Mouse (Mus musculus) liver, adult (tissue): ENCODE results near the gene Map4k5.

Experiments used
- GATA4 ChIP-seq: IDR thresholded peaks from 2 replicates; pipeline ENCODE4 v1.6.1; 2014; ENCODE audit warnings: mild to moderate bottlenecking, low read length; ENCODE audit not compliant: insufficient replicate concordance

Map4k5 gene

GRCm38 (mm10) chr12:69895046-69895445 is 2.0 kb upstream of the Map4k5 start:
- no peak for TF ChIP-seq GATA4

DNA sequence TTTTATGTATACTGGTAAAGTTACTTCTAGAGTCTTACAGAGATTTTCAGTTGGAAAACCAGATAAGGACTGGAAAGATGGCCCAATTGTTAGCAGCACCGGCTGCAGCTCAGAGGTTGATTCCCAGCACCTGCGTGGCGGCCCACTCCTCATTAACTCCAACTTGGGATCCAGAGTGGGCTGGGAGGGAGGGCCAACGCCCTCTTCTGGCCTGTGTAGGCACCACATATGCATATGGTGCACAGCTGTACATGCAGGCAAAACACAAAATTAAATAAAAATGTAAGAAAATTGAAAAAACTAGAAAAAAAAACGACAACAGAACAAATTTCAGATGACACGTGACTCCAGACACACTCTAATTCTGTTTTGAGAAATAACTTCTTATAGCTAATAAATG is 927 bp upstream of the Map4k5 start:
- TF ChIP-seq GATA4: no peak

DNA sequence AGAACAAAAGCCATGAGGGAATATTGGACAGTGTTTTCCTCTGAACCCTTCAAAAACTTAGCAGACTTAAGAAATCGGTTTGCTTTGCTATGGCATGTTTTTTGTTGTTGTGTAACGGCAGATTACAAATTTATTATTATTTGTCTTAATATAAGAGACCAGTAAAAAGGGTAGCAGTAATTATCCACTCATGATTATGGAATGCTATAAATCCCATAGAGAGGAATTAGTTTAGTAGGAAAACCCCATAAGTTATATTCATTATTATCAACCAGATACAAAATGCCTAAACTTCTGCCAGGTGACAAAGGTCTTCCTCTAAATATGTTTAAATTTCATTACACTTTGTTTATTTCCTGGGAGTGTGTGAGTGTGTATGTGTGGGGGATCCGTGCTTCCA is 1.3 kb downstream of the Map4k5 start:
- no peak for TF ChIP-seq GATA4

- no peak for TF ChIP-seq GATA4
These were observed 2.5 kb downstream of the Map4k5 start for GRCm38 (mm10) chr12:69890476-69890875.

- no peak for TF ChIP-seq GATA4
These were observed 2.9 kb downstream of the Map4k5 start for GRCm38 (mm10) chr12:69890051-69890450.

DNA sequence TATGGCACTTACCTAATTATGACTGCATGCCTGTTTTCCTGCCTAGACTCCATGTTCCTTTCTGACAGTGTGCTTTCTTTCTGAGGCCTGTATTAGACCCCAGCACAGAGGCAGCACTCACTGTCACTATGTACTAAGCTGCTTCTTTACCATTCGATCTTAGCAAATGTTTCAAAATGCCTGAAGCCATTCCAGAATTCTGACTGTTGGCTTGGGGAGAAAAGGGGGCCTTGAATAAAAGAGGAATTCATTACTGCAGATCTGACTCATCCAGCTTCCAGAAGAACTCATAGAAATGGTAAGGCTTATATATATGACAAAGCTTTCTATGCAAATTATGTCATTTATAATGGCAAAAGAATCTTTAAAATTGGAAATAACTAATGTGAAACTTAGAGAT is 4.7 kb downstream of the Map4k5 start:
- TF ChIP-seq GATA4: no peak

DNA sequence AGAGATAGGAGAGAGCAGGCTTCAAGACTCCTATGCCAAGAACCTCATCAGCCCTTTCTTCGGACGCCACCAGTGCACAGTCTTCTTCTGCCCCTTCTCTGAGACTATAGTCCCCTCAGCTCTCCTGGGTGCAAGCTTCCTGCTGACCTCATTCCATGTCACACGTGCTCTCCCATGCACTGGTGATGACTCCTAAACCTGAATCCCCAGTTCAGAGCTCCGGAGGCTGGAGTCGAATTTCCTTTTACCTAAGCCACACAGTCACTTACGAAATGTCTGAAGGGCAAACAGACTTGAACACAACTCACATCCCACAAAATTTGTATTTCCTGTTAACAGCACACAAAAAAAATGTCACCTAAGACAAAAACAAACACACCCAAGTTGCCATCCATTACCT is 5.2 kb downstream of the Map4k5 start:
- no peak for TF ChIP-seq GATA4

DNA sequence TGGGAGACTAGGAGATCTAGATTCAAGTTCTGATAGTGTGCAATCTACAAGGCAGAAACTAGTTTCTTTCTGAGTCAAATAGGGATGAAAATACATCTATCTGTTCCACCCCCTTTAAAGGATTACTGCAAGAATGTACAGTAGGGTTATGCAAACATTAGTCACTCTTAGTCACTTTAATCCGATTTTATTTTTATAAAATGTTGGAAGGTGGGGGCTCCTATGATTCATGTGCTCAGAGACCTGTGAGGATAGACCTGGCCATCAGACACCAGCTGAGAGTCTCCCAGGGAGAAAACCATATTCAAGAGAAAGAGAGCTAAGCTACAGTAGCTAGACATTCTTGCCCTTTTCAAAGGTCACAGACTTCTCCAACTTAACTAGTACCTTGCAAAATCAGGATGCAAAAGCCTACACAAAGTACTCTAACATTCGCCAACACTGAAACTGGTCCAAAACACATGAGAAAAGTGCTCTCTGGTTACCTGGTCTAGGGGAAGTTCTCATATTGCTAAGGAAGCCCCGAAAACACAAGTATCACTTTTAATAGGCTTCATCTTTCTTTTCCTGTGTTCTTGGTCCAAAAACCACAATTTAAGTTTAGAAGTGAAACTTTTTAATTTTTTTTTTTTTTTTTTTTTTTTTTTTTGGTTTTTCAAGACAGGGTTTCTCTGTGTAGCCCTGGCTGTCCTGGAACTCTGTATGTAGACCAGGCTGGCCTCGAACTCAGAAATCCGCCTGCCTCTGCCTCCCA is 7.7 kb downstream of the Map4k5 start:
- TF ChIP-seq GATA4: no peak

DNA sequence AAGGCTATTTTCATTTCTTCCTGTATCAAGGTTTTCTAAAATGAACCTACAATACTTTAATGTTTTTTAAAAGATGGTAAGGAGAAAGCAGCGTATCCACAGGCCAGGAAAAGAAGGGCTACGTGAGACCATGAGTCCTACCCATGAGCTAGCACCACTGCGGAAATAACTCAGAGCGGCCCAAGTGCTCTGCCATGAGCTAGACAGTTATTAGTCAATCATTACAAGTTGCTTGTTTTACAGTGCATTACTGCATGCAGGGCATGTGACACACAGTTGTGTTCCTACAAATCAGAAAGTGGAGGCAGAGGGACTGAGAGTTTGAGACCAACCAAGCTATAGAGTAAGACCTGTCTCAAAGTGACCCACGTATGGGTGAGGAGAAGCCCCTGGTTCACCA is 8.9 kb downstream of the Map4k5 start:
- no peak for TF ChIP-seq GATA4

DNA sequence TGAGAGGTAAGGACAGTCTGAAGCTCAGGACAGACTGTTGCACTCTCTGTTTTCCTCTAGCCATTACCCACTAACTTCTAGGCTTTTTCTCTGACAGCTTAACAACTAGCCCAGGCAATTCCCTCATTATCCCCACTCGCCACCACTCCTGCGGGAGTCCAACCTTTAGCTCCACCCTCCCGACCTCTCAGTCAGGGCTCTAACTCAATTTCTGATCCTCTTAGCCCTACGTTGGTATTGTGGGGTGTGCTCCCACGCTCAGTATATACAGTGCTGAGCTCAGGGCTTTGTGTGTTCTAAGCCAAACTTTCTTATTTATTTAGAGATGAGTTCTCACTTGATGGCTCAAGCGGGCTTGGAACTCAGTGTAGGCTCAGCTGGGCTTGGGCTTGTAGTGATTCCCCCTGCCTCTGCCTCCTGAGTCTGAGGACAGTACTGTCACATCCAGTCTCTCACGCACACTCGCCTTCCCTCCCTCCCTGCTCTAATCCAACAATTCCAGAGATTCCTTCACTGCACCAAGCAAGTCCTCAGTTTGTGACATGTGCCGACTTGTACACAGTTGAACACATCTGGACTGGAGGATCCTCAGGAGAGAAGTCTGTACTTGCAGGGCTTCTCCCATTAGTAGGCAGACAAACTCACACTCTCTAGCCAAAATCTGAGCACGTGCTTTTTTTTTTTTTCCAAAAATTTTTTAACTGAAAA is 11.6 kb downstream of the Map4k5 start:
- no peak for TF ChIP-seq GATA4

- no peak for TF ChIP-seq GATA4
These were observed 13.3 kb downstream of the Map4k5 start for GRCm38 (mm10) chr12:69879739-69880138.

GRCm38 (mm10) chr12:69879172-69879665 is 13.8 kb downstream of the Map4k5 start:
- no peak for TF ChIP-seq GATA4

DNA sequence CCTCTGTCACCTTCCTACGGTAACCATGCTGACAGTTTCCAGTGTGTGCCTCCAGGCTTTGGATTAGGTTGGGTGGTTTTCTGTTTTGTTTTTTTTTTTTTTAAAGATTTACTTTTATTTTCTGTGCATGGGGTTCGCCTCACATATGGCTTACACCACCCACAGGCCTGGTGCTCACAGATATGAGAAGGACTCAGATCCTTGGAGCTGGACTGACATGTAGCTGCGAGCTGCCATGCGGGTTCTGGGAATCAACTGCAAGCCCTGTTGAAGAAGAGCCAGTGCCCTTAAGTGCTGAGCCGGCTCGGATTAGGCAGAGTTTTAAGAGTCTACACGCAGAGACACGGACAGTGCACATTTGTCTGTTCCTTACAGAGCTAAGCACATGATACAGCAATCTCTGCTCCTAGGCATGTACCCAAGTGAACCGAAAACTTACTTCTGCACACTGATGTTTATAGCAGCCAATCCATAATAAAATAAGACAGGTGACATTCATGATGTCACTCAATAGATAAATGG is 15.1 kb downstream of the Map4k5 start:
- TF ChIP-seq GATA4: no peak

- no peak for TF ChIP-seq GATA4
These were observed 21.4 kb downstream of the Map4k5 start for GRCm38 (mm10) chr12:69871632-69872031.

DNA sequence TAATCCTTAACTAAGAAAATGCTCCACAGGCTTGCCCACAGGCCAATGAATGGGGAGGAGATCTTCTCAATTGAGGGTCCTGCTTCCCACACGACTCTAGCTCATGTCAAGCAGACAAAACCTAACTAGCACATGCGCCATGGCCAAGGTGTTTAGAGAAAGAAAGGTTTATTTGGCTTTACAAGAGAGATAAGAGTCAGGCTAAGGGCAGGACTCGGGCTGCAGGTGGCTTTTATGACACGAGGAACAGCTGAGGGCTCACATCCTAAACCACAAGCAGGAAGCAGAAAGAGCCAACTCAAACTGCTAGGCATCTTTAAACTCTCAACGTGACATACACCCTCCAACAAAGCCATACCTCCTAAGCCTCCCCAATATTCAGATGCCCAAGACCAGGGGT is 25.7 kb downstream of the Map4k5 start:
- no peak for TF ChIP-seq GATA4

- no peak for TF ChIP-seq GATA4
These were observed 28.8 kb downstream of the Map4k5 start for GRCm38 (mm10) chr12:69864164-69864692.
